Mouse (Mus musculus) left cerebral cortex, postnatal 25 days (tissue): ENCODE measurements at regions not wholly inside any gene's neighbourhood (a gene's known extent, or its start where the extent isn't known, plus 50 kb on each side); places are given as distances from the start of the nearest gene placed in this dataset.

Source experiments
- DNase-seq, 2 experiments: peaks; one replicate each; pipeline ENCODE4 v3.0.0; 2022; ENCODE audit warnings: low spot score in 2 of 2, mixed read lengths in 1 of 2
- intact Hi-C: fragments of 180-260 bp; cut with DNase I; formaldehyde crosslinking; loops from one replicate; pipeline ENCODE4 v1.15.1; 2025

- intact Hi-C loops: no loop called here
Measured at GRCm38 (mm10) chr16:28105085-28105484, 647.8 kb downstream of the Fgf12 start.

GRCm38 (mm10) chr16:28105866-28106265 lies 647.0 kb downstream of the Fgf12 start:
- no peak for DNase-seq
- intact Hi-C loops: no loop called here

More at GRCm38 (mm10) chr16:28105085-28105484, 647.8 kb downstream of the Fgf12 start:
- no peak for DNase-seq

DNA sequence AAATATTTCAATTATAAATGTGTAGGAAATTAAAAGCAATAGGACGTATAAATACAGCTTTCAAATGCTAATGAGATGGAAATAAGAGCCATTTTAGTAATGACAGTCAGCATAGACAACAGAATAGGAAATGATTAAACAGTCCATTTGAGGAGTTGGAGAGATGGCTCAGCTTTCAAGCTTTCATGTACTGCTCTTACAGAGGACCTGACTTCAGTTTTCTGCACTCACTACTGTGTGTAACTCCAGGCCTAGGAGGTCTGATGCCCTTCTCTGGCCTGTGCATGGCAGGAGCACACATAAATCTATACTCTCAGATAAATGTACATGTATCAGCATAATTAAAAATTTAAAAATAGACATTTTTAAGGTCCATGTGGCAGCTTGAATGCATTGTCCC lies 643.1 kb downstream of the Fgf12 start:
- DNase-seq: no peak
- intact Hi-C loops: no loop called here
